Mouse (Mus musculus) kidney, adult 8-10 months (tissue): ENCODE results near the gene Ppp1r13b.
A peak's percentile ranks its signal among the peaks of the same experiment; 100 is the strongest.
"Not testable (repeated sequence)": the region's sequence is repeated elsewhere in the genome, so short reads cannot be mapped to it uniquely, and the experiment has no call there.

ENCODE experiments used
- DNase-seq, 2 experiments: peaks; one replicate each; pipeline ENCODE4 v3.0.0; 2022

Ppp1r13b gene

DNA sequence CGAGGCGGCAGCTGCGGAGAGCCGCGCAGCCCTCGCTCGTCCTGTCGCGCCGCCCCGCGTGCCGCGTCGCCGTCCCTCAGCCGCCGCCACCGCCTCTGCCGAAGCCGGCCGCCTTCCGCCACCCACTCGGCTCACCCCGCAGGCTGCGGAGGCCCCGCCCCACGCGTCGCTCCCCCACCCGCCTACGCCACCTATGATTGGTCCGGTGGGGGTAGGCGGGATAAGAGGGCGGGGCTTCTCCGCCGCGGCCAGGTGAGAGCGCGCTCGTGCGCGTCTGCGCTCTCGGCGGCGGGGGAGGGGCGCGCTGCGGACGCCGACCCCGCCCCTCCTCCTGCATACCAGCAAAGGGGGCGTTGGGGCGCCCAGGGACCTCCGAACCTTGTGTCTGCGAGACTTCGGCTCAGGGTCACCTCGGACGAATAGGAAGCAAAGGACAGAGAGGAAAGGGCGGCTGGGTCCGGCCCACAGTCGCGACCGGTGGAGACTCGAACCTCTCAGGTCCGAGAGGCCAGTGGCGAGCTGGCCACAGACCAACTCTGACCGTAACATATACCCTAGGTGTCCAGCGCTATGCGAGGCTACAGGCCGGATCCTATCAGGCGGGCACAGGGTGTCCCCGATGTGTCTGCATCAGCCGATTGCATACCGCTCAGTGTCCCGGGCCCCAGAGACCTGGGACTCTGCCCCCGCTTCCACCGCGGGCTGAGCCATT lies at the start of gene Ppp1r13b:
Gene Ppp1r13b (minus strand): TSS at position 141 of the 712 bp plus-strand sequence.
- peak; percentile 91 to 92 for DNase-seq

GRCm38 (mm10) chr12:111956173-111956572 lies 48.3 kb upstream of the Ppp1r13b start:
- no peak for DNase-seq

GRCm38 (mm10) chr12:111951701-111952100 lies 43.8 kb upstream of the Ppp1r13b start:
- no peak for DNase-seq

- DNase-seq = no peak
Measured at GRCm38 (mm10) chr12:111950486-111950885, 42.6 kb upstream of the Ppp1r13b start.

GRCm38 (mm10) chr12:111946716-111947115 lies 38.8 kb upstream of the Ppp1r13b start:
- peak; percentile 79 to 84 for DNase-seq

DNA sequence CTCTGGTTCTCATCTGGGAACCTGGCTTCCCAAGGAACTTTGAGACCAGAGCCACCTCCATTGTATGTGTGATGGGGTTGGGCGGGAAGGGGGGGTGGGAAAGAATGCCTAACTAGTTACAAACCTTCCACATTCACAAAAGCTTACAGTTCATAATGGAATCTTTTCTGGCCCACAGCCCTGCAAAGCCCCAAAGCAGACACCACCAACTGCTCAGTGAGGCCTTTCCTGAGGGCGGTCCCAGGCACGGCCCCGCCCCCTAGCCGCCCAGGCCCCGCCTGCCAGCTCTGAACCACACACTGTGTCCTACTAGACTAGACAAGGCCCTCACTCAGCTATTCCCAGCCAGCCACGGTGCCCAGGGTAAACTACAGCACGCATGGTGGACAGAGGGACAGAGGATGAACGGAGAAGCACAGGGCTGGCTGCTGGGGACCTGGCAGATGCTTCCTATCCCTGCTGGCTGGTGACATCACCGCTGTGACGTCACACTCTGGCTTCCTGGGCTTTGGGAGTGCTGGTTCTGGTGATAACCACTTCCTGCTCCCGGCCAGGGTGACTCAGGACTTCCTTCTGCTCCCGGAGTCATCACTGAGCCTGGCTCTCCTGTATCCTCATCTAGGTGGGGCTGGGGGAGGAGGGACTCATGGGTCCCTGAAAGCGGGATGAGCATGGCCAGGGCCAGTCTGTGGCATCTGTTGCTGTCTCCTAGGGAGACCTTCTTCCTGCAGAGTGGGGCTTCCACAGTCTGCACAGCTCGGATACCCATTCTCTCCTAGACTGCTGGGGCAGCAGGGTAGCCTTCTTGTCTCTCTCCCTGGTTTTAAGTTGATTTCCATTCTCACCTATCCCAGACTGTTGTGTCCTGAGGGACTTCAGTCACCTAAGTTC lies 38.1 kb upstream of the Ppp1r13b start:
- DNase-seq = not testable (repeated sequence)

DNA sequence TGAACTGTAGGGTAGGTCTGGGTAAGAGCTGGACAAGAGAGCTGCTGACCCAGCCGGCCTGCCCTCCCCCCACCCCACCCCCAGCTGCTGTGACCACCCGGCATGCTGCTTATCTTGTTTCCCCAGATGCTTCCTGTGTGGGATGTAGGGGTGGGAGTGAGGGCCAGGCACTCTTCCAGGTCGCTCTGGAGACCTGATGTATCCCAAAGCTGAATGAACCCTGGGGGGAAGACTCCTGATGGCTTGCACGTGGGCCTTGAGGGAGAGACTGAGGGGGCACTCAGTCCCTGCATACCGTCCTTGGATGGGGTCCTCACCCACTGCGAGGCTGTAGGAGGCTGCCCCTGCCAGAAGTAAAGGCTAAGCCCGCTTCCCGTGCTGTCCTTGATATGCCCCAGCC lies 37.2 kb upstream of the Ppp1r13b start:
- DNase-seq = peak in 1 of 2 experiments; percentile 53

GRCm38 (mm10) chr12:111944065-111944987 lies 36.4 kb upstream of the Ppp1r13b start:
- not testable (repeated sequence) for DNase-seq

GRCm38 (mm10) chr12:111943421-111944064 lies 35.6 kb upstream of the Ppp1r13b start:
- no peak for DNase-seq

DNA sequence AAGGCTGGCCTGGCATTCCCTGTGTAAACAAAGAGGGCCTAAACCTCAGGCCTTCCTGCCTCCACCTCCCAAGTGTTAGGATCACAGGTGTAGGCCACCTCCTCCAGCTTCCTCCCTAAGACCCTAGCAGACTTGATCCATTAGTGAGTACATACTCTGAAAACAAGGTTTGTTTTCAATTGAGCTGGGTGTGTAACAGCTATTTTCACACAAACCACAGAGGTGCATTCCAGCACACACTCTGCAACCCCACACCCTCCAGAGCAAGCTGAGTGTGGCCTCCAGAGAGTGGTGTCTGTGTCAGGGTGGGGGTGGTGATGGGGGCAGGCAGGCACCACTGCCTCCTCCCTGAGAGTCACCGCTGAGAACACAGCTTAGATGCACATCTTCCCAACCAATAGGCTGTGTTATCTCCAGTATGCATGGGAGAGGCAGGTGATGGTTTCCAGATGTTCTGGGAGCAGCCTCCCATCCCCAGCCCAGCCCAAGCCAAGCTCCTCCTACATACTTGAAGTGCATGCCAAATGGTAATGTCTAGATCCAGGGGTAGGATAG lies 30.8 kb upstream of the Ppp1r13b start:
- DNase-seq = no peak

GRCm38 (mm10) chr12:111936706-111937550 lies 29.0 kb upstream of the Ppp1r13b start:
- DNase-seq = peak; percentile 95 to 97

DNA sequence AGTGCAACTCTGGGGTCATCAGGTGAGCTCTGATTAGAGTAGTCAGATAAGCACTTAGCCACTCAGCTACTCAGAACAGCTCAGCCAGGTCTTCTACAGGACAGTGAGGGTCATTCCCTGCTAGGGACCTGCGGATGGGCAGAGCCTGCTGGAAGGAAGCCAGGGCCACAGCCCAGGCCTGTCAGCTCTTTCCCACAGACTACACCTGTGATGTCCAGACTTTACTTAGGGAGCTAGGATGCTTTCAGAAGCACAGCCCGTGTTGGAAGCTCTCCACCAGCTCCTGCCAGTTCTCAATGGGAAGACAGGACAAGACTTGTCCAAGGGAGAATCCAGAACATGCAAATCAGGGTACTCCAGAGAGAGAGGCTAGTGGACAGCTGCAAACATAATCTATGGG lies 26.1 kb upstream of the Ppp1r13b start:
- no peak for DNase-seq

GRCm38 (mm10) chr12:111933032-111933704 lies 25.3 kb upstream of the Ppp1r13b start:
- DNase-seq = peak; percentile 78 to 83

DNA sequence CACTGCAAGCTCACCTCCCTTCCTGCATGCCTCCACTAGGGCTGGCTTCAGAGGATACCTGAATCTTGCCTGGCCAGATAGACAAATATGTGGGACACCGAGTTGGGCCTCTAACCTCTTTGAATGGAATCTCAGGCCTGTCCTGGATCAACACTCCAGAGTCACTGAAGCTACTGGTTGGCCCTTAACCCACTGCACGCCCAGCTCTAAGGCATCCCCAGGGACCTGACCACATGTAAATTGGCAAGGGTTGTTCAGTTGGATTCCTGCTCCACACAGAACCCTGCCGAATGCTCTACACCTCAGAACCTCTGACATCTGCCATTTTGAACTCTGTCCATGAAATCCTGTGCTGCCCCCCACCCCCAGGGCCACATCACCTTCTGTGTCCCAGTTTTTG lies 24.6 kb upstream of the Ppp1r13b start:
- no peak for DNase-seq

- no peak for DNase-seq
Measured at GRCm38 (mm10) chr12:111931411-111932025, 23.6 kb upstream of the Ppp1r13b start.

GRCm38 (mm10) chr12:111928411-111928966 lies 20.6 kb upstream of the Ppp1r13b start:
- DNase-seq = no peak

DNA sequence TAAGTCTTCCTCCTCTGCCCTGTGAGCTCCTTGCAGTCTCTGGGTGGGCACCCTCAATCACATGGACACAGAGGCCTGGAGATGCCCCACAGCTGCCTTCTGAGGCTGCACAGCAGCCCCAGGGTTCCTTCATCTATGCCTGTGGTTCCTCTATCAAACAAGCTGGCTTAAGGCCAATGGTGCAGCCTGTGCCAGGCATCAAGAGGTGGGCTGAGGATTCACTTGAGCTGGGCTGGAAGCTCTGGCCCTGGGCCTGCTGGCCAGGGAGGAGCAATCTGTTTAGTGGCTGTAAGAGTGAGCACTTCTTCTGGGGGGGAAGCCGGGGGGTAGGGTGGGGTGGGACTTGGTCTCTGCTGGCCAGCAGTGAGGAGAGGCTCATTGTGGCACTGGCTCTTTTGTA lies 19.4 kb upstream of the Ppp1r13b start:
- no peak for DNase-seq

- DNase-seq = no peak
Measured at GRCm38 (mm10) chr12:111923117-111923516, 15.2 kb upstream of the Ppp1r13b start.

- DNase-seq = no peak
Measured at GRCm38 (mm10) chr12:111920046-111920445, 12.1 kb upstream of the Ppp1r13b start.
